Mouse (Mus musculus): ENCODE data around the gene Gm9837.

DNA sequence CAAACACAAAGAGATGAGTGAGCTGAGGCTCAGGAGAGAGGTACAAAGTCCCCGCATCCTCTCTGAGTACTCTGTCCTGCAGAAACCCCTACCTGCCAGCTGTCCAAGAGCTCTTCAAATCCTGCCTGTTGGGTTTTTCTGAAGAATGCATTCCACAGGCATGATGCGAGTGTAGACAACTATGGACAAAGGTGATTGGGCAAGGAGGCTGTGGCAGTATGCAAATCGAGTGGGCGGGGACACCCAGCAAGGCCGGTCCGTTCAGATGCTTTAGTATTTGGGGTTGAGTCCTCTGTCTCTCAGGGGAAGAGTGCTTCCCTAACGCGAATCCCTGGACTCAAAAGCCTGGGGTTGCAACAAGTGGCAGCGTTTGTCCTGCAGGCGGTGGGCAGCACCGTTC is 30.3 kb upstream of the Gm9837 start:
- no peak for TF ChIP-seq CTCF (IDR thresholded peaks at IDR 0.05)
- peak; percentile 38; the same call in 1 of the 2 replicates for TF ChIP-seq EP300 (IDR thresholded peaks at IDR 0.05)
